Mouse (Mus musculus) bone marrow macrophage, adult 2 months (primary cell): ENCODE results near the gene Ddr2.

Experiments used
- CTCF ChIP-seq: IDR thresholded peaks from 2 replicates; pipeline ENCODE4 v1.5.1; 2012; ENCODE audit warnings: low read depth, mild to moderate bottlenecking, low read length, moderate library complexity
- POLR2A ChIP-seq: IDR thresholded peaks from 2 replicates; pipeline ENCODE4 v1.6.1; 2012; ENCODE audit warnings: mild to moderate bottlenecking, low read depth, low read length, borderline replicate concordance

- no peak for TF ChIP-seq POLR2A
- TF ChIP-seq CTCF, result no peak
These were observed at the start of gene Ddr2 for GRCm38 (mm10) chr1:170110516-170111332.
